Mouse (Mus musculus) cerebellum, adult 11 months (tissue): ENCODE measurements at regions not wholly inside any gene's neighbourhood (a gene's known extent, or its start where the extent isn't known, plus 50 kb on each side); places are given as distances from the start of the nearest gene placed in this dataset.

ENCODE experiments used
- DNase-seq: peaks from one replicate; pipeline ENCODE4 v3.0.0; 2022

DNA sequence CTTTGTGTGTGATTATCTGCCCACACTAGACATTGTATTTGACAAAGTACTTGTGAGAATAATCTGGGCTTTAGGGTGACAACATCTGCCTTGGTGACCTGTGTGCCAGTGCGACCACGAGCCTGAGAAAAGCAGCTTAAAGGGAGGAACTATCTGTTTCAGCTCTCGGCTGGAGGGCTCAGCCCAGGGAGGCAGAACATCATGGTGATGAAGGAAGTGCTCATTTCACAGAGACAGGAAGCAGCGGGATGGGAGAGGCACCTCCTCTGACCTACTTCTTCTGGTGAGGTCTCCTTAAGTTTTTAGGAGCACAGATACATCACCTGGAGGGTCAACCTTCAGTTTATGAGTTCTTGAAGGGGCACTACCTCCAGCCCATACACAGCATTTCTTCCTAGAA, 89.8 kb downstream of the Kif26a start:
- no peak for DNase-seq

- no peak for DNase-seq
Observed at GRCm38 (mm10) chr12:112237061-112237490, 91.1 kb downstream of the Kif26a start.

GRCm38 (mm10) chr12:112238834-112239233, 92.8 kb downstream of the Kif26a start:
- DNase-seq, result no peak

DNA sequence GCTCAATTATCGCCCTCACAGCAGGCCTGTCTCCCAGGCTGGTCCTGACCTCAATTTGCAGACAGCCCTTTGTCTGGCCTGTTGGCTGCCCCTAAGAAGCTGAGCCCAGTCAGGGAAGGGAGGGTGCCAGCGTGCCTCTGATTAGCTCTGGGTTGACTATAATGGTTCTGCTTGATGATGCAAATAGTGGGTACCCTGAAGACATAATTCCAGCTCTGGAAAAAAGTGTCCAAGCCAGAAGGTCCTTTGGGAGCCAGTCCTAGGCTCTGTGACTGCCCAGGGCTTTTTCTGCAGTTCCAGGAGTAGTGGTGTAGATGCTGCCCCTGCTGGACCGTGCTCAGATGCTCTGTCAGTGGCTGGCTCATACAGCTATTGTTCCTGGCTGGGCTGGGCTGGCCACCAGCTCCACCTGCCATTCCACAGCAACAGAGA, 95.7 kb downstream of the Kif26a start:
- DNase-seq, result no peak

- no peak for DNase-seq
Observed at GRCm38 (mm10) chr12:112243231-112243630, 97.2 kb downstream of the Kif26a start.

DNA sequence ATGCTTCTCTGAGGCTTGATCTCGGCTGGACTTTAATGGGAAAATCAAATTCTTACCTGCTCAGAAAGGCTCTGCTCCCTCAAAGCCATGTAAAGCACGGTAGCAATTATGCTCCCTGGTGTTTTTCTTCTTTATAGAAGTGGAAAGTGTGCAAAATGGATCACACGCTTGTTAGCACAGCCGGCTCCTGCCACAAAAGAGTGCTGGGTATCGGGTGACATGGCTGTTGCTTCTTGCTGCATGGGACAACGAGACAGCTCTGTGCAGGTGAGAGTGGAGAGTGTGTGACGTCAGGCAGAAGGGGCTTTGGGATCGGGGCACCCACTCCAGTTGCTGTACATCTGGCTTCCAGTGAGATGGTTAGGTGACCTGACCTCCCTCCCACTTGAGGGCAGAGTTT, 104.9 kb downstream of the Kif26a start:
- no peak for DNase-seq

GRCm38 (mm10) chr12:112253461-112253860, 107.5 kb downstream of the Kif26a start:
- DNase-seq, result no peak

DNA sequence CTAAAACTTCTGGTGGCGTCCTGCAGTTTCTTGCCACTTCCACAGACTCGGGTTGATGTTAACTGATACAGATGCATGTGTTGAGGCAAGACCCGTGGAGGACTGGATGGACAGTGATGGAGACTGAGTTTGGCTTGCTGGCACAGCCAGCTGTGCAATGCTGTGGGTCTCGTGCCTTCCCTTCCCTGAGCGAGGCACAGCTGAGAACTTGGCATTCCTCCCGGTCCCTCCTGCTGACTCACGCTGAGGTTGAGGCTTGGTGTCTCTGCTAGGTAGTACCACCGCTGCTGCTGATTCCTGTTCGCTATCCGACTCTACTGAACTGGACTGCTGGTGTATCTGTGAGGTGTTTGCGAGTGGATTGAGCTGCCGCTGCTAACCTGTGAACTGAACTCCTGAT, 109.2 kb downstream of the Kif26a start:
- no peak for DNase-seq

GRCm38 (mm10) chr12:112257691-112258090, 111.7 kb downstream of the Kif26a start:
- no peak for DNase-seq

DNA sequence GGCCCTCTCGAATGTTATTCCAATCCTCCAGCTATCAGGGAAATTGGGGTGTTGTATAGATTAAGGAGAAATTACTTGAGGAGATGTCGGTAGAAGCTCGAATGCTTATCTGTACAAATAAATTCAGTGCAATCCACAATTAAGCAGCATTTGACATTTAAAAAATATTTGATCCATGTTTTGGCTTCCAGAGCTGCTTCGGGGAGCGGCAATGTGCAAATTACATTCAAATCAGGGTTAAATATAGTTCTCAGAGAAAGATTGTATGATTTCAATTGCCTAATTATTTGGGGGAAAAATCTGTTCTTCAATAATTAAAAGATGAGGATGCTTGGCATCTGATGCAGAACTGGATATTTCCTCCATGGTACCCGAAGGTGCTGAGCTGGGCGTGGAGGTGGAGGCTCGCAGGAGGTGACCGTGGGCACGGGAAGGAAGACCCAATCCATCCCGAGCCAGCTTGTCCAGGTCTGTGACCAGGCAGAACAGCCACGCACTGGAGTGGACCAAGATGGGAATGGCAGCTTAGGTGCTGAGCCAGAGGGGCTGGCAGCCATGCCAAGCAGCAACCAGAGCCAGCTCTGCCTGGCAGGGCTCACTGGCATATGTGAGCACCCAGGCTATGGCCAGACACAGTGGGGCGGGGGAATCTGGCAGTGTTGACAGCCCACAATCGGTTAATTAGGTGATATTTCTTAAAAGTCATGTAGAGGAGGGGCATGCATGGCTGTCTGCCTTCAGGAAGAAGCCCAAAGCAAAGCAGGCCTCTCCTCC, 117.5 kb downstream of the Kif26a start:
- peak; percentile 76 for DNase-seq

GRCm38 (mm10) chr12:112264201-112264600, 118.2 kb downstream of the Kif26a start:
- no peak for DNase-seq

DNA sequence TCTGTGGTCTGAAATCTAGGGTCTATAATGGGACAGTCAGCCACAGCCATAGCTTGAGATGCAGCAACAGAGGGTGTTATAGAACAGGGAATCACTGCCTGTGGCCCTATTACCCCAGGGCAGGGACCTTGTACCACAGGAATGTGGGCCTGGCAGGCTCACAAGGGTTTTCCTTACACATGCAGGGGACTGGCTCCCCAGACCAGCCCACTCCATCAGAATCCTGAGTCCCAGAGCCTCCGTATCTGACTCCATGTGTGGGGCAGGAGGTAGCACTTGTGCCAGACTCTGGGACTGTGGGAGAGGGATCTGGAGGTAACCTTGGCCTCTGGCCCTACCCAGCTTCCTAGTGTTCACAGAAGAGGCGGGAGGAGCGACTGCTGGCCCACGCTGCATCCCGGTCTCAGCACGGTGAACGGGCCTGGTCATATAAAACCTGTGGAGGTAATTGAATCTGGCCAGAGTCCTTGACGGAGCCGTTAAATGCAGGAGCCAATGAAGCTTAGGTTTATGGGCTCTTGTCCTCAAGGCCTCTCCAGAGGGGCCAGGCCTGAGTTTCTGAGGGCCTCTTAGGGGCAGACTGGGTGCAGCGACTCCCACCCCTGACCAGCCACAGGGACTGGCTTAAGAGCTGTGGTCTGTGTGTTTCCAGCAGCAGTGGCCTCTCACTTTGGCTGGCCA, 119.4 kb downstream of the Kif26a start:
- DNase-seq, result no peak

GRCm38 (mm10) chr12:112274026-112274425, 128.0 kb downstream of the Kif26a start:
- no peak for DNase-seq

- no peak for DNase-seq
Observed at GRCm38 (mm10) chr12:112274756-112275155, 128.7 kb downstream of the Kif26a start.

DNA sequence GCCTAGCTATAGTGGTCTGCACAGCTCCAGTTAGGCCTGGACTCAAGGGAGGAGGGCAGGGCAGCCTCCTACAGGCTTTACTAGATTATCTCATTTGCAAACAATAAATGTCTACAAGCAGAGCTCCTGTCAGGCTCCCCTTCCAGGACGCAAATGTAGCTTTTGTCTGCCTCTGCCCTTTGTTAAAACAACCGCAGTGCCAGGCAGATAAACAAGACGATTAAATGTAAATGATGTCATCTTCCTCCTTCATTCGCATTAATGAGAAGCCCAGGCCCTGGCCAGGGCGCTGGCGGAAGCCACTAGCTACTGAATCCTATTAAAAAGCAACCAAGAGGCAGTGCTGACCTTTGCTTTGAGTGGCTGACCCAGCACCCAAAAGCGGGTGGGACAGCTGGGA, 130.6 kb downstream of the Kif26a start:
- DNase-seq, result no peak

DNA sequence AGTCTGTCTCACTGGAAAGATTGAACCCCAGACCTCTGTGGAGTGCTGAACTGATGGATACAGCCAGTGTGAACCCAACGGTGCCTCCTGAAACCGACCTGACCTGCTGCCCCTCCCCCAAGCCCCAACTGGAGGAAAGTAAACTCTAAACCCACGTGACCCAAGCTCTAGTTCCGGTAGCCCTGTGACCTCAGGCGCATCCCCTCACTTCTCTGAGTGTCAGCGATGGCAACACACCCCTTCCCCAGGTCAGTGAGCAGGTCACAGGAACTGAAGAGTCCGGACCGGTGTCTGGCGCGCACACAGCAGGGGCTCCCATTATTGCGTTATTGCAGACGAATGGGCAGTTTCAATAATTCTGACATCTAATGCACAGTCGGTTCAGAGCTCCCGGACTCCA, 131.5 kb downstream of the Kif26a start:
- no peak for DNase-seq

DNA sequence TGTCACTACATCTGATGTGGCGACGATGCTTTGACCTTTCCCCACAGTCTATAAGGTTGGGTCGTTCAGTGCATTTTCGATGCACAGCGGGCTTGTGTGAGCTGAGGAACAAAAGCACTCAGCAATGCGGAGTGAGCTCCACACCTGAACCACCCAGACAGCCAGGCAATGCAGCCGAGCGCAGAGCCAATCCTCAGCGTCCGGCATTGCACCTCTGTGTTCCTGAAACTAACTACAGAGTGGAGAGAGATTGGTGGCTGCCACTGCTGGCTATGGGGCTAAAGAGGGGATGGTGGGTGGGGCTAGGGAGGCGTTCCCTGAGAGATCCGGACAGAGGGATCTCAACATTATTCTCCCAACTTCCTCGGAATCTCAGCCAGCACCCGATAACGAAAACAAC, 139.1 kb downstream of the Kif26a start:
- DNase-seq, result no peak

- no peak for DNase-seq
Observed at GRCm38 (mm10) chr12:112288786-112289185, 142.8 kb downstream of the Kif26a start.

DNA sequence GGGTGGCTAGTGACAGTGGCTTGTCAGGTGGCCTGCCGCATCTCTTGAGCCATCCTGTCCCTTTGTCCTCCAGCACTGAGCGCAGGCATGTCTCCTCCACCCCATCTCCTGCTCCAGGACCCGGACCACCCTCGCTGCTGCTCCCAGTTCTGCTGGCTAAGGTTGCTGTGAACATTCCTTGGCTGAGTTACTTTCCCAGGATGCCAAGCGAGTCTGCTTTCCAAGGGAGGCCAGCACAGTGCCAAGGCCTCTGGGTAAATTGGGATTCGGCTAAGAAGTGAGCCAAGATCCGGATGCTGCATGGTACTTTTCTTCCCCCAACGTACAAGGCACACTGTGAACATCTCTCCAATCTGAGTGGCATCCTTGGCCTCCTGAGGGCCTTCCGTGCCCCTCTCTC, 144.3 kb downstream of the Kif26a start:
- DNase-seq, result peak; percentile 8

DNA sequence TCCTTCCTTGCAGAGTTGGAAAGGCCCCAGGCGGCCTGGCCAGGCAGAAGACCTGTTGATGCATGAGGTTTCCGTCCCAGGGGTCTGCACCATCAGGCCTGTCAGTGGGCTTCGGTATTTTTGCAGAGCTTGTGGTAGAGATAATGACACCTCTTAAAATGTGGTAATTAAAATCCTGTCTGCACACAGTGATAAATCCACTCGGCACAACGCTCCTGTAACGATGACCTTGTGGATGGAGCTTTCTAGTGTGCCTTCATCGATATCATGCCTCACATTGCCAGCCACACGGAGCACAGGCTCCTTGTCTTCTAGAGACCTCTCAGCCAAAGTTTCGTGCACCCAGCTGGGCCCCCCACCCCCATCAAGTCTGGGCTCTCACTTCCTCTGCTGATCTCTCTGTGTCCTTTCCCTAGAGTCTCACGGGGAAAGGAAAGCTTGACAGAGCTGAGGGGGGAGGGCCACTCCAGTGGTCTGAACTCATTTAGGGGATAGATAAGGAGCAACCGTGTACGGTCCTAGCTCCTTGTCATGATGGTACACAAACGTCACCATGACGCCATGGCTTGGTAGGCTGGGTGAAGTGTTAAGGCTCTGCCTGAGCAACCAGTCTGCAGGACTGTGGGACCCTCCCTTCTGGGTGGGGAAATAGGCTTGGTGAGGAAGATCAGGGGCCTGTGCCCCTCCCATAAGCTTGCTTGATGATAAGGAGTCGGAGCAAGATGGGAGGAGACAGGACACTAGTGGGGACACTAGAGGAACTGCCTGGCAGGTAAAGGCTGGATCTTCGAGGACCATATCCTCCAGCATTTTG, 145.9 kb downstream of the Kif26a start:
- DNase-seq, result no peak

GRCm38 (mm10) chr12:112293105-112293504, 147.1 kb downstream of the Kif26a start:
- DNase-seq, result no peak

GRCm38 (mm10) chr12:112295337-112295941, 149.4 kb downstream of the Kif26a start:
- no peak for DNase-seq

GRCm38 (mm10) chr12:112298521-112298920, 152.5 kb downstream of the Kif26a start:
- DNase-seq, result no peak
